Mouse (Mus musculus) 3T3-L1 (cell line): ENCODE measurements around the gene Spink4.

Experiments used
- DNase-seq: peaks from one replicate; pipeline ENCODE4 v3.0.0-alpha.2; 2015; ENCODE audit warnings: low read depth, low spot score

The Spink4 gene

DNA sequence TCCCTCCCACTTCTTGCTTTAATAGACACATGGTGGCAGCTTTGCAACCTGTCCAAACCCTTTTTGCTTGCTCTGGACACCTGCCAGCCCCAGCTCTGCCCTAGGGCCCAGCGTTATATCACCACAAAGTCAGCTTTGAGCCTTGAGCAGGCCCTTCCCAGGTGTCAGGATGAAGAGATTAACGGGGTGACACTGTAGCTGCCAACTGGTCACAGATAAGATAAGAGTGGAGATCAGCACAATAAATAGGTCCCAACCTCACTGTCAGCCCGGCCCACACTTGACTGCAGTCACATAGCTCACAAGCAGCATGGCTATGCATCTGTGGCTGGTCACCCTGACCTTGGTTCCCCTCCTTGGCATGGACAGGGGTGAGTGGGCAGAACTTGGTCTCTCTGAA is at the start of gene Spink4:
Gene Spink4 (plus strand): TSS at position 268 of the 400 bp plus-strand sequence.
- DNase-seq: no peak

DNA sequence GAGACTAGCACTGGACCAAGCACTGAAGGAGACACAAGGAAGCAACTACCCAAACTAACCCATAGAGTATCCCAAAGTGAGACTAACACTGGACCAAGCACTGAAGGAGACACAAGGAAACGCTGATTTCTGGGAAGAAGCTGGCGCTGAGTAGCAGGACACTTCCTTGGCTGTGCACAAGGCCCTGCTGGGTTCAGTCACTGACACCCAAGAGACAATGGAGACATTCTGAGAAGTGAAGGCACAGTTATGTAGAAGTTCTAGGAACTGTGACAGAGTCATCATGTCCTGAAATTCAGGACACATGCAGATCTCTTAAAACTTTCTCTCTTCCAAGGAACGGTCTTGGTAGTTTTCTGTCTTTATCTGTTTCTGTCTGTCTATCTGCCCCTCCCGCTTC is 49.6 kb upstream of the Spink4 start:
- DNase-seq: no peak

- DNase-seq: no peak
Observed at GRCm38 (mm10) chr4:40872129-40872528, 47.7 kb upstream of the Spink4 start.

DNA sequence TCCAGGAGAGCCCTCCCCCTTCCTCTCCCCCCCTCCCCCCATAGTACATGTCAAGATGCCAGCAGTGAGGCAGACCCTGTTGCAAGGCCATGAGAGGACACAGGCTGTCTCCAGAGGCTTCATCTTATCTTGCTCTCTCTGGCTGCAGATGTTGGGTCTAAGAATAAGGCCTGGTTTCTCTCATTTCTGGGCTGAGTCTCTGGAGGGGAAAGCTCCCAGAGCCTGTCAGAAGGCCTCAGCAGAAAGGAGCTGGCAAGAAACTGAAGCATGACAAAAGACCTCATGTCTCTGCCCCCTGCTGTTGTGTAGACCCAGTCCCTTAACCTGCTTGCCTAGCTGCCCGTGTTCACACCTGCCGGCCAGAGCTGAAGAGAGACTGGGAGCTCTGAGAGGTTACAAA is 46.5 kb upstream of the Spink4 start:
- no peak for DNase-seq

DNA sequence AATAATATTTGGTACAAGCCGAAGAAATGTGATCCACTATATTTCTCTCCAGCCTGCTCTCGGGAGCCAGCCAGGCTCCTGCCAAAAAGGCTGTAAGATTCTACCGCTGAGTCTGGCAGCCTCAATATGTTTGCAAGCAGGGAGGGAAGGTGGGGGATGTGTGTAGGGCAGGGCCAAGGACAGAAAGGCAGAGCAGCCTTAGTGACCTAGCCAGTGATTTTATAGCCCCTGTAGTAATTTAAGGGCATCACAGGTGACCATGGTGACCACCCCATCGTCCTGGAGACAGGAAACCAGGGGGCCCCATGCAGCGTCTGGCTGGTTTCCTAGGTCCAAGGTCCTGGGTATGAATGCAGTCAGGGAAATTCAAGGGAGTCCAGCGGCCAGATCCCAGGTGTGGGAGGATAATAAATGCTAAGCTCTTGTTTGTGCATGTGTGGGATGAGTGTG is 45.7 kb upstream of the Spink4 start:
- peak; percentile 41 for DNase-seq

- DNase-seq: no peak
Observed at GRCm38 (mm10) chr4:40874794-40875552, 44.9 kb upstream of the Spink4 start.

DNA sequence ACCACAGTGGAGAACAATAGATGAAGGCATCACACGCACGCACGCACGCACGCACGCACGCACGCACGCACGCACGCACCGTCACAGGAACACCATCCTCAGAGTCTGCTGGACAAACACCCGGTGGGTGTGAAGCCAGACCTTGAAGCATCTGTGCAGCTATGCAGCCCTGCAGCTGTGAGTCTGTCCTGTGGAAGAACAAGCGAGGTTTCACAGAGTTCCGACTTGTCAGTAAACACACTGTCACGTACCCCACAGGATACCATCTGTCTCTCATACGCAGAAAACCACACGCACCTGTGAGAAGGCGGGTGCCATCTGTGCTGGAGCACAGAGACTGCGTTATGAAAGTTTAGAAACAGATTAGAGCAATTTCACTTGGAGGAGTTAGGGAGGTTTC is 44.0 kb upstream of the Spink4 start:
- no peak for DNase-seq

GRCm38 (mm10) chr4:40876814-40877371 is 43.0 kb upstream of the Spink4 start:
- peak; percentile 87 for DNase-seq

DNA sequence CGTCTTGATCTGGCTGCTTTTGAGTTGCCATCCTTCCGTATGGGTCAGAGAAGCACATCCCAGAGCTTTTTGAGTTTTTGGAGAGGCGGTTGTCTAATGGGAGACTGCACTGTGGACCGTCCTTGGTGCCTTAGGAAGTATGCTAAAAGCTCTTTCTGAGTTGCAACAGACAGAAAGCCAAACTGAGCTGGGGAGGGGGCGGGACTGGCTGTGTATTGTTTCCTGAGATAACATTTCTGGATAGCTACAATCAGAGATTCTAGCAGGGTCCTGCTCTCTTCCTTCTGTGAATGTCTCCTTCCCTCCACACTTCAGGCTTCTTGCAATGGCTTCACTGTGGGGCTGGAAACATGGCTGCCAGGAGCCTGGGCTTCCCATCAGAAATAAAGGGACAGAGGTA is 42.3 kb upstream of the Spink4 start:
- no peak for DNase-seq

- DNase-seq: no peak
Observed at GRCm38 (mm10) chr4:40883200-40883599, 36.7 kb upstream of the Spink4 start.

GRCm38 (mm10) chr4:40884282-40885165 is 35.3 kb upstream of the Spink4 start:
- DNase-seq: no peak

DNA sequence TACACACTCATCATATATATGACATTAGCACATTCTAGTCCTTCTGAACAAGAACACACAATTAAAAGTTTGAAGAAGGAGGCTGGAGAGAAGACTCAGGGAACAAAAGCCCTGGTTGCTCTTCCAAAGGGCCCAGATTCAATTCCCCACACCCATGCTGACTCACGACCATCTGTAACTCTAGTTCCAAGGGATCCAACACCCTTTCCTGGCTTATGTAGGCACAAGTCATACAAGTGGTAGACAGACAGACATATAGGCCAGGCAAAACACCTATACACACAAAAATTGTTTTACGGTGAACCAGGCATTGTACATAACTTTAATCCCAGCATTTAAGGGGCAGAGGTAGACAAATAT is 34.7 kb upstream of the Spink4 start:
- peak; percentile 59 for DNase-seq

DNA sequence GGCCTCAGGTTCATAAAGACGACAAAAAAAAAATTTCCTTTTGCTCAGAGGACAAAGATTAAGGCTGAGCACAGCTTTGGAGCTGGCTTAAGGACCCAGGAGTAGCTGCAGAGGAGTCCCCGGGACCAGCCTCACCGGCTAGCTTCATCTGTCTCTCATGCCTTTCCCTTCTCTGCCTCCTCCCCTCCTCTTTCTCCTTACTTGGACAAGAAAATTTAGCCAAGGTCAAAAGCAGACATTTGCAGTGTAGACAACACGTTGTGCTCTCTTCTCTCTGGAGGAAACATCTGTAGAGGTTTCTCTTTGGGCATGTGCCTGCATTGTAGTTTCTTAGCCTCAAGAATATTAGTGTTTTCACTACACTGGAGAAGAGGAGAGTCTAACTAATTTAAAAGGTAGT is 34.0 kb upstream of the Spink4 start:
- DNase-seq: no peak

DNA sequence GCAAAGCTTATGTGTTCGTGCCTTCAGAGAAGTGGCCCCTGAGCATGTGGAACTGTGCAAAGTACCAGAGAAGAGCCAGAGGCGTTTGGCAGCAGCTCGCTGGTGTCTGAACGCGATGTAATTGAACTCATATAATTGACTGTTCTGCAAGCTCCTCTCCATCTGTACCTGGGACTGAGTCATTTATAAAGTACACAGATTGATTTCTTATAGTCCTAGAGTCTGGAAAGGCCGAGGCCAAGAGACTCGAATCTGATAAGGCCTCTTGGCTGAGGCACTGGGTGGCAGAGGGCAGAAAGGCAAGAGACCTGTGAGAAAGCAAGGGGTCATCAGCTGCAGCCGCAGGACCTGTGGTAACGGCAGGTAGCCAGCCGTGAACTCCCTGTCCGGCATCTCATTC is 31.0 kb upstream of the Spink4 start:
- no peak for DNase-seq

DNA sequence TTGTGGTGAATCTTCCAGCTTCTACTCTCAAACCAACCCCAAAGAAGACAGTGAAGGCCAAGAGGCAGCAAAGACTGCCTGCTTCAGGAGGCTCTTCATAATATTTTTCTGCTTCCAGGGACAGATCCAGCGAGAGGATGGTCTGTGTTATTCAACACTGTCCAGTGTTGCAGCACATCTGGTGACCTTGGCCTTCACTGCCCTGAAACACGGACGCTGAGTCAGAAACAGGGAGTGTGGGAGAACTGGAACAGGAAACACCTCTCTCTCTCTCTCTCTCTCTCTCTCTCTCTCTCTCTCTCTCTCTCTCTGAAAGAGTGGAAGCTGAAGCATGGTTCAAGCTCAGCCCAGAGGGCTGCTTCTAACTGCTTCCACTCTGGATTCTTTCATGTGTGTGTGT is 30.6 kb upstream of the Spink4 start:
- peak; percentile 83 for DNase-seq

DNA sequence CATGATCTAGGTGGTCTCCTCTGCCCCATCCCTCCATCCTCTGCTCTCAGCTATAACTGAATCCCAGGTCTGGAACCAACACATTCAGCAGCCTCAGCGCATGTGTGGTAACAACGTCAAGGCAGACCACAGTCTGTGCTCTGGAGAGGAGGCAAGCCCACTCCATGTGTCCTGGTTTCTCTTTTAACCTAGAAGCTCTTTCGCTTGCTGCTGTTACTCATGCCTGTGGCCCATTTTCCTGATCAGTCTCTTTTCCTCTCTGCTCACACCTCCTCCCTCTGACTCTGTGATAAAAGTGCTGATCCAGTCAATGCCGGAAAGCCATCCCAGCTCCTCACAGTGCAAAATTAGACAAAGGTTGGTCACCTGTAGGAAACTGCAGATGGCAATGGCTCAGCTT is 29.9 kb upstream of the Spink4 start:
- DNase-seq: no peak

DNA sequence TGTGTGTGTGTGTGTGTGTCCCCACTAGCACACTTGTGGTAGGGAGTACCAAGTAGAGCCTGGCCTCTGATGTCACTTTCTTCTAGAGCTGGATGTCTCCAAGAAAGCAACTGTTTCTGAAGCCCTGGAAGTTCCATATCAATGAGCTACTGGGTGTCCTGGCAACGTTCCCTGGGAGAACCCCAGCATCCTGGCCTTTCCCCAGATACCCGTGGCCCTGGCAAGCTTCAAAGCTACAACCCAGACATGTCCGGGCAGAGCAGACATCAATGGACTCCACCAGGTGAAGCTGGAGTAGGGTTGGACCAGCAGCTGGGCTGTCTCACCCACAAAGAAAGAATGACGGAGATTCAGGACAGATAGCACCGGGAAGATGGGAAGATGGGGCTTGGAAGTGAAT is 28.6 kb upstream of the Spink4 start:
- no peak for DNase-seq

- no peak for DNase-seq
Observed at GRCm38 (mm10) chr4:40895118-40895517, 24.7 kb upstream of the Spink4 start.

DNA sequence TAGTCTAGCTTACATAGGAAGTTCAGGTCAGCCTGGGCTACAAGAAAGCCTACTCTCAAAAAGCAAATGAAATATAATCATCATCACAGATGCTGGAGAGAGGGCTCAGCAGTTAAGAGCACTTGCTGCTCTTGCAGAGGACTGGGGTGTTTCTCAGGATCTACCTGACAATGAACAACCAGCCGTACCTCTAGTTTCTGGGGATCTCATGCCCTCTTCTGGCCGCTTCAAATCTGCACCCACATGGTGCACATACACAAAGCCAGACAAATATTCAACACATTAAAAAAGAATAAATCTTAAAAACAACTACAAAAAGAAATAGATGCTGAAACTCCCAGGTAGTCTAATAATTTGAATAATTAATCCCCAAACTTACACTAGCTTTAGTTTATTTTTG is 24.2 kb upstream of the Spink4 start:
- DNase-seq: no peak

DNA sequence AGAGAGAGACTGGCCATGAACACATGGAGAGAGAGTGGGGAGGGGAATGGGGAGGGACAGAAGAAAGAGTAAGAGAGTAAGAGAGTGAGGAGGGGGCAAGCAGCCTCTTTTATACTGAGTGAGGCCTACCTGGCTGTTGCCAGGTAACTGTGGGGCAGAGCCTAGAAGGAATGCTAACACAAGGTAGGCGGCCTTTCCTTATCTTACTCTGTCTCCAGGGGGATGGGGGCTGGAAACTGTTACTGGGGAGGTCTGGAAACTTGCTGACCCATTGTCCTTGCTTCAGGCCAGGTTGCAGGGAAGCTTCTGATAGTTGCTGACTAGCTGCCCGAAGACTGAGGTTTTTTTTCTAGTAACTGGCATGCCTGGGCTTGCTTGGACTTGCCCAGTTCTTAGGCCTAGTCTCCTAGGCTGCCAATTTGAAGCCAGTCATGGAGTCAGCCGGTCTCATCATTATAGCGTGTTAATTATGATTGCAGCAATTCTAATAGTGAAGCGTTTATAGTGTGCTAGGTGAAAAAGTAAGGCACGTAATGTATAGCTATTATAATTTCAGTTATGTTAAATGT is 21.3 kb upstream of the Spink4 start:
- no peak for DNase-seq

GRCm38 (mm10) chr4:40899264-40899663 is 20.6 kb upstream of the Spink4 start:
- no peak for DNase-seq

GRCm38 (mm10) chr4:40900071-40900470 is 19.8 kb upstream of the Spink4 start:
- DNase-seq: no peak
